Mouse (Mus musculus) hindbrain, embryonic 16.5 days (tissue): ENCODE measurements around the gene Cntnap3. TPM values are rescaled to one million over a fixed set of nuclear protein-coding genes. Genes with fewer than 3 reads are reported as not detected.
"Not testable (repeated sequence)": the region's sequence is repeated elsewhere in the genome, so short reads cannot be mapped to it uniquely, and the experiment has no call there.

Source experiments
- ATAC-seq: fragments of 200-750 bp; cut with Nextera tagmentation; 2 replicates; pipeline ENCODE4 v1.8.0; 2017; ENCODE audit warnings: moderate TSS enrichment, moderate library complexity
- H3K27ac ChIP-seq: fragments of 300-500 bp; sonication (generic); 2 replicates; pipeline ENCODE4 v1.5.1; 2014; ENCODE audit warnings: low read depth, mild to moderate bottlenecking, control low read depth, low read length, moderate library complexity
- H3K27me3 ChIP-seq: fragments of 300-500 bp; sonication (generic); replicated peaks from 2 replicates; pipeline ENCODE4 v1.6.1; 2014; ENCODE audit warnings: low read length; ENCODE audit not compliant: control insufficient read depth, insufficient read depth
- H3K36me3 ChIP-seq: fragments of 300-500 bp; sonication (generic); 2 replicates; pipeline ENCODE4 v1.6.1; 2014; ENCODE audit warnings: mild to moderate bottlenecking, low read length, moderate library complexity, mixed read lengths; ENCODE audit not compliant: control insufficient read depth, insufficient read depth
- H3K4me1 ChIP-seq: fragments of 300-500 bp; sonication (generic); 2 replicates; pipeline ENCODE4 v1.6.1; 2014; ENCODE audit warnings: low read depth, low read length; ENCODE audit not compliant: control insufficient read depth, insufficient read depth
- H3K4me2 ChIP-seq: fragments of 300-500 bp; sonication (generic); 2 replicates; pipeline ENCODE4 v1.6.1; 2014; ENCODE audit warnings: mild to moderate bottlenecking, low read length, control low read depth, moderate library complexity
- H3K4me3 ChIP-seq: fragments of 300-500 bp; sonication (generic); 2 replicates; pipeline ENCODE4 v1.5.1; 2014; ENCODE audit warnings: mild to moderate bottlenecking, low read length, control low read depth, moderate library complexity
- H3K9ac ChIP-seq: fragments of 300-500 bp; sonication (generic); 2 replicates; pipeline ENCODE4 v1.6.1; 2014; ENCODE audit warnings: low read depth, mild to moderate bottlenecking, control low read depth, low read length, moderate library complexity
- H3K9me3 ChIP-seq: fragments of 300-500 bp; sonication (generic); 2 replicates; pipeline ENCODE4 v1.6.1; 2014; ENCODE audit warnings: mild to moderate bottlenecking, low read length, moderate library complexity; ENCODE audit not compliant: control insufficient read depth
- WGBS: fragments of 180-500 bp; shearing (Covaris S2); extraction: QIAGEN DNeasy Blood & Tissue Kit; methylation state at CpG from one replicate; pipeline ENCODE4 v1.1.7; 2014; 5-methylcytosine and 5-hydroxymethylcytosine counted together
- polyA plus RNA-seq: library from polyadenylated mRNA; unstranded; fragments of >200 nt; fragmentation: Nextera tagmentation; extraction: Ambion mirVana; gene quantifications from 2 replicates; pipeline ENCODE4 v1.2.1, GENCODE M21; 2015

Cntnap3 gene
- 0.98 and 1.2 TPM in 2 replicates for polyA plus RNA-seq

DNA sequence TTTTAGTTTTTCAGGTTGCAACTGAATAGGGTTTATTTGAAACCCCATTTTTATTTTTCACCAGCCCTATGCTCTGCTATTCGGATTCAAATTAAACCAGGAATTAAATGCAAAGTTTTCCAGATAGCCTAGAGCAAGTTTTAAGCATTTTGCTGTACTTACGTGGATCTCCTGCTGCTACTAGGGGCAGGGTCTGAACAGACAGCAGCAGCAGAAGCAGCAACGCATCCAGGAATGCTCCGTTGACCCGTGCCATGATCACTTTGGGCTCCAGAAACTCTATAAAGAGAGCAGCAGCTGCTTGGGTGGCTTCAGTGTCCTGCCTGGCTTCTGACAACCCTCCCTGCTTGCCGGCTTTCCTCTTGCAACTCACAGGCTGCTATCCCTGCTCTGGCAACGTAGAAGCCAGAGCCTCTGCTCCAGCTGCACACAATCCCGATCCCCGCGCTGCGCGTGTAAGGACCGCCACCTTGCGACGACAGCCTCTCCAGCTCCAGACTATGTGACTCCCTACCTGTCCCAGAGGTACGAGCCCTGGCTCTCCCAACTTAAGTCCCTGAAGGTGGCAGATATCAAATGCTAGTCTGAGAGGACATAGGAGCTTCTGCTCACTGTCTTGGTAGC is at the start of gene Cntnap3:
Gene Cntnap3 (minus strand): TSS at position 371 of the 624 bp plus-strand sequence.
- H3K4me2 ChIP-seq: peak within 1 kb of the TSS; percentile 67
- no peaks in the 10 kb centered on the region for H3K36me3 ChIP-seq
- H3K4me1 ChIP-seq: no peaks in the 10 kb centered on the region
- H3K9me3 ChIP-seq: 0 out of 2 replicates have a peak, but pooled peaks cover 2% of the 10 kb centered on the region
- no peaks in the 10 kb centered on the region for H3K27me3 ChIP-seq
- H3K27ac ChIP-seq: no peak within 1 kb of the TSS
- H3K9ac ChIP-seq: peak within 1 kb of the TSS; percentile 61
- peak within 1 kb of the TSS; percentile 39 for H3K4me3 ChIP-seq
- peak; percentile 100 for ATAC-seq
- WGBS: 5% methylated on average over 16 of the region's 16 CpGs

DNA sequence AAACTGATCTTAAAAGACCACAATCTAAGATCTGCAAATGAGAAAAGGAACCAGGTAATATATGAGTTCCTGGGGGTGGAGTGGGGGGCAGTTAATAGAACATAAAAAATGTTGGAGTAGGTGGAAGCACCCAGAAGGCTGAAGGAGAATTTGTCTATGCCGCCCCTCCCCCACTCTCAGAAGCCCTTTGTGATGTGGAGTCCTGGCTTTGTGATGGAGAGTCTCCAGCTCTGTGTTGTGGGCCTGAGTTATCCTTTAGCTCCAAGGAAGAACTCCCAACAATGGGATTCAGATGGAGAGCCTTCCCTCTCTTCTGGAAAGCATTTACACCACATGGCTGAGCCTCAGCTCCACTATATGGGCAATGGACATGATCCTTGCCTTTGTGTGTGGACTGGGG is 13.4 kb upstream of the Cntnap3 start, which contains the start of gene Spata31:
Gene Spata31 (plus strand): TSS at position 216 of the 400 bp plus-strand sequence.
- no peak for ATAC-seq
- no peaks in the 10 kb centered on the region for H3K36me3 ChIP-seq
- H3K4me3 ChIP-seq: no peak within 1 kb of the TSS
- no peak within 1 kb of the TSS for H3K27ac ChIP-seq
- 89% methylated on average over 1 of the region's 1 CpGs for WGBS
- no peaks in the 10 kb centered on the region for H3K4me1 ChIP-seq
- no peak within 1 kb of the TSS for H3K9ac ChIP-seq
- no peaks in the 10 kb centered on the region for H3K27me3 ChIP-seq
- H3K4me2 ChIP-seq: no peak within 1 kb of the TSS
- no peaks in the 10 kb centered on the region for H3K9me3 ChIP-seq

DNA sequence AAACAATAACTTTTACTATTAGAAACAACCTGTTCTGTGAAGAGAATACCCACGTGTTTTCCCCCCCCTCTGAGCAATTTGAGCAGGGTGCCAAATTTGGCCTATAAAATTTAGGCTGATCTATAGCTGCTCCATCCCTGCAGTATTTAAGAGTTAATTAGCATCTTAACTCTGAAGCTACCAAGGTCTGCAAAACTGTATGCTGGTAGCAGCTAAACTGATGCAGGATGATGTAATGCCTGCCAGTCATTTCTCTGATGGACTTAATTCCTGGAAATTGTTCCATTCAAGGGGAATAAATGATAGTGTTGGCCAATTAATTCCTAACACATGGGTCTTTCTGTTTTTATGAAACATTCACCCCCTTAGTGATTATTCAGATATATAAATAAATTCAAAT is 623 bp downstream of the Cntnap3 start:
- ATAC-seq: no peak
- Histone ChIP-seq H3K36me3 (no peaks in the 10 kb centered on the region), H3K9ac (no peak overlapping the region), H3K4me3 (no peak overlapping the region), H3K4me2 (no peak overlapping the region), H3K27ac (no peak overlapping the region), H3K4me1 (no peaks in the 10 kb centered on the region), H3K9me3 (0 out of 2 replicates have a peak, but pooled peaks cover 3% of the 10 kb centered on the region), H3K27me3 (no peaks in the 10 kb centered on the region)
- 44% methylated on average over 1 of the region's 1 CpGs for WGBS

DNA sequence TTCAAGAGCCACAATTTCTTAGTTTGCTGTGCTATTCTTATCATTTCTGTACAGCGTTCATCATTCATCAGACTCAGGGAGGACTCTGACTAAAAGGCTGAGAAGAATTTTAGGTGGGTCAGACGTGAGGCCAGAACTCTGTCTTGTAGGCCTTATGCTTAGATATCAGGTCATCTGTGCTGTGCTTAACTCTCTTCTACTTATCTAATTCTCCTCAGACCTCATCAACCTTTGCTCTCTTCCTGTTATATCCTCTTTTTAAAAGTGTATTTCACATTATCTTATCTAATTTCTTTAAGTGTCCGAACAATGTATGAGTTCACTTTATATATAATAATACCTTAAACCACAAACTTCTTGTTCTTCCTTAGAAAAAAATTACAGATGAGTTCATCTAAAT is 38.4 kb downstream of the Cntnap3 start:
- H3K4me2 ChIP-seq: no peak overlapping the region
- H3K4me3 ChIP-seq: no peak overlapping the region
- no peaks in the 10 kb centered on the region for H3K9me3 ChIP-seq
- ATAC-seq: no peak
- no peak overlapping the region for H3K27ac ChIP-seq
- no peak overlapping the region for H3K9ac ChIP-seq
- WGBS: 95% methylated on average over 3 of the region's 3 CpGs
- no peaks in the 10 kb centered on the region for H3K27me3 ChIP-seq
- no peaks in the 10 kb centered on the region for H3K4me1 ChIP-seq
- no peaks in the 10 kb centered on the region for H3K36me3 ChIP-seq

DNA sequence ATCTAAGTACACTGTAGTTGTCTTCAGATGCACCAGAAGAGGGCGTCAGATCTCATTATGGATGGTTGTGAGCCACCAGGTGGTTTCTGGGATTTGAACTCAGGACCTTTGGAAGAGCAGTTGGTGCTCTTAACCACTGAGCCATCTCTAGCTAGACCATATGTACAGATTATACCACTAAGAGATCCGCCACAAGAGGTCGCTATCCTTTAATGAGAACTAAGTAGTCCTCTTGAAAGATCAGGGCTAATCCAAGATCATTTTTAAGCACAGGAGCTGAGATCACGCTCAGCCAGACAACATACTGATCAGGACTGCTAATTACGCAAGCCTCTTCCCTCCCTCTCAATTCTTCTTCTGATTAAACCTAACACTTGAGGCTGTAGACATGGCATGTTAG is 78.9 kb downstream of the Cntnap3 start:
- H3K36me3 ChIP-seq, H3K9ac ChIP-seq, ATAC-seq, H3K4me3 ChIP-seq, H3K4me1 ChIP-seq, H3K27ac ChIP-seq, H3K4me2 ChIP-seq, H3K9me3 ChIP-seq, H3K27me3 ChIP-seq: not testable (repeated sequence)
- 47% methylated on average over 5 of the region's 5 CpGs for WGBS

DNA sequence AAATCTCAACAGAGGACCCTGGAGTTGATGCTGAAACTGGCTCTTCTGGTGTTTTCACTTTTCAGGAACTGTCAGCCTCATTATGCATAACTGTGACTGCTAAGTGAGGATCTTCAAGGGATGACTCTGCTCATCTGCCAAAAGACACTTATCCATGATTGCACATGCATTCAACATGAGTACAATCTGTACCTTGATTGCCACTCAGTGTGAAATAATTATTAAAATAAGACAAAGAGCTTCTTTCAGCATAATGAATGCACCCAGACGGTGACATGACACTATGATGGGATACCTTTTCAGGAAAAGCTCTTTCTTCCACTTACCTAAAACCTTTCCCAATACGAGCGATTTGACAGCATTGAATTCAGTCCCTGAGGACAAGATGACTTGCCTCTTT is 158.4 kb downstream of the Cntnap3 start:
- Histone ChIP-seq H3K27ac (no peak overlapping the region), H3K4me1 (no peaks in the 10 kb centered on the region), H3K9ac (no peak overlapping the region), H3K27me3 (no peaks in the 10 kb centered on the region), H3K4me2 (no peak overlapping the region), H3K4me3 (no peak overlapping the region), H3K9me3 (no peaks in the 10 kb centered on the region), H3K36me3 (no peaks in the 10 kb centered on the region)
- no peak for ATAC-seq
- WGBS: 76% methylated on average over 3 of the region's 3 CpGs

DNA sequence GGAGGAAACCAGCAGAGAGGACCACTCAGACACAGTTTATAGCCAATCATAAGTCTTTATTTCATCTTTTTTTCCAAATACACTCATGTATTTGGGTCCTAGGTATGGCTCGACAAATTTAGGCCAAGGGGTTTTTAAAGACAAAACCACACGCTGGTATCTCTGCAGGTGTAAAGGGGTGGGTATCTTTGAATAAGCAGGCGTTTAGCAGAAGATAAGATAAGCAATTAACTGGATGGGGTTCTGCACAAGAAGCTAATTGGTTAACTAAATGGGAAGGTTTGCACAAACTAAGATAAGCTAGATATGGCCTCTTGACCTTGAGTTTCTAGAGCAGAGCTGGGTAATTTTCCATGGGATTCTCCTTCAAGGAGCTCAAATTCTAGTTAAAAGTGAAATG is 171.5 kb downstream of the Cntnap3 start:
- WGBS: 84% methylated on average over 3 of the region's 3 CpGs
- Histone ChIP-seq H3K9ac (no peak overlapping the region), H3K4me2 (no peak overlapping the region), H3K4me3 (no peak overlapping the region), H3K4me1 (no peaks in the 10 kb centered on the region), H3K9me3 (no peaks in the 10 kb centered on the region), H3K36me3 (no peaks in the 10 kb centered on the region), H3K27me3 (no peaks in the 10 kb centered on the region), H3K27ac (no peak overlapping the region)
- no peak for ATAC-seq

DNA sequence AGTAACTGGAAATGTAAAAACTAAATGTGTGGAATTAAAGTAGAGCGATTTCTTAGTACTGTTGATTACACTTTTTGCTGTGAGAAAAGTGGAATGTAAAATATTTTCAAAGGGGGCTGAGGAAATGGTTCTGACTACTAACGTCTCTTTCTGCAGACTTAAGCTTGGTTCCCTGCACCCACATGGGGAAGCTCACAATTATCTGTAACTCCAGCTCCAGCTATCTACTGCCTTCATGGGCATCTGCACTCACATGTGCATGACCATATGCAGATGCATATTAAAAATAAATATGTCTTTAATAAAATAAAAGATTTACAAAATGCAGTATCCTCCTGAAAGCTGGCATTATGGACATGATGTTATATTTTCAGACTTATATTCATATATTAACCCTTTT is 187.0 kb downstream of the Cntnap3 start:
- ATAC-seq: no peak
- Histone ChIP-seq H3K36me3 (no peaks in the 10 kb centered on the region), H3K27me3 (no peaks in the 10 kb centered on the region), H3K27ac (no peak overlapping the region), H3K9ac (no peak overlapping the region), H3K4me2 (no peak overlapping the region), H3K9me3 (no peaks in the 10 kb centered on the region), H3K4me3 (no peak overlapping the region), H3K4me1 (no peaks in the 10 kb centered on the region)
- WGBS: 93% methylated on average over 2 of the region's 2 CpGs

DNA sequence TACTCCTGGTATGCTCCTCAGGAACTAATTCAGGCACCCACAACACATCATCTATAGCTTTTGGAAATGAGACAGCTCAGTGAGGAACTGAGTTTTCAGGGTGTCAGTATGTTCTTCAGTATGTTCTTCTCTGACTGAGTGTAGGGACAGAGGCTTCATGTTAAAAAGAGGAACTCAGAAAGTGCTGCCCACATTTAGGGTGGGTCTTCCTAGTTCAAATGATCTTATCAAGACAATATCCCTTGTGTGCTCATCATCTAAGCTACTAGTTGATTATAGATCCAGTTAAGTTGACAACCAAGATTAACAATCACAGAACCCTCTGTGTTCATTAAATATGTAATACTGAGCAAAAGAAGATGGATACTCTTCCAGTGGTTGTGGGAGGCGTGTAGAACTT is 211.3 kb downstream of the Cntnap3 start:
- no peaks in the 10 kb centered on the region for H3K36me3 ChIP-seq
- H3K4me2 ChIP-seq: no peak overlapping the region
- H3K4me3 ChIP-seq: no peak overlapping the region
- no peak overlapping the region for H3K9ac ChIP-seq
- ATAC-seq: no peak
- H3K9me3 ChIP-seq: no peaks in the 10 kb centered on the region
- 86% methylated on average over 1 of the region's 1 CpGs for WGBS
- H3K27me3 ChIP-seq: no peaks in the 10 kb centered on the region
- H3K4me1 ChIP-seq: no peaks in the 10 kb centered on the region
- no peak overlapping the region for H3K27ac ChIP-seq
